Mouse (Mus musculus): ENCODE results near the gene Rims4. TPM values are rescaled to one million over a fixed set of nuclear protein-coding genes. Genes with fewer than 3 reads are reported as not detected.

Rims4 gene
- not detected for polyA plus RNA-seq (2021)

- ChIA-PET CTCF (no interaction called here), POLR2A (no interaction called here)
- no peak for TF ChIP-seq CTCF (IDR thresholded peaks at IDR 0.05)
- in situ Hi-C loops (cut with MboI; ENCODE audit: low pct_unique_long_range_greater_than_20kb) = no loop called here
- DNase-seq (ENCODE audit: low read depth, low spot score) = no peak
- ATAC-seq = peak; percentile 17
- peaks cover 54% of the 10 kb centered on the region for H3K27me3 ChIP-seq
Observed at GRCm38 (mm10) chr2:163918317-163919258, at the start of gene Rims4. Gene Rims4, minus strand, starts transcription at chr2:163918683.

GRCm38 (mm10) chr2:163965706-163966105 is 47.2 kb upstream of the Rims4 start:
- DNase-seq (ENCODE audit: low read depth, low spot score) (no peak), ATAC-seq (no peak)
- no peaks in the 10 kb centered on the region for H3K27me3 ChIP-seq
- in situ Hi-C loops (cut with MboI; ENCODE audit: low pct_unique_long_range_greater_than_20kb) = no loop called here
- POLR2A ChIA-PET = no interaction called here
- TF ChIP-seq CTCF (IDR thresholded peaks at IDR 0.05) = no peak
- CTCF ChIA-PET = interaction anchor here (1.4 kb wide), 1 partner anchor 14 kb away, joined by 5 read pairs; no protein-coding TSS in a partner anchor

GRCm38 (mm10) chr2:163964606-163965560 is 46.4 kb upstream of the Rims4 start:
- in situ Hi-C loops (cut with MboI; ENCODE audit: low pct_unique_long_range_greater_than_20kb) = no loop called here
- ChIA-PET POLR2A (no interaction called here), CTCF (no interaction called here)
- DNase-seq (ENCODE audit: low read depth, low spot score) (no peak), ATAC-seq (no peak)
- no peaks in the 10 kb centered on the region for H3K27me3 ChIP-seq
- TF ChIP-seq CTCF (IDR thresholded peaks at IDR 0.05) = no peak

GRCm38 (mm10) chr2:163953622-163954310 is 35.3 kb upstream of the Rims4 start:
- CTCF ChIA-PET = interaction anchor here (0.8 to 2.6 kb wide), 3 partner anchors 15 to 115 kb away, joined by 3 to 10 read pairs (median 7); no protein-coding TSS in a partner anchor
- ATAC-seq (no peak), DNase-seq (ENCODE audit: low read depth, low spot score) (no peak)
- no peak for TF ChIP-seq CTCF (IDR thresholded peaks at IDR 0.05)
- POLR2A ChIA-PET = no interaction called here
- H3K27me3 ChIP-seq = peaks cover 16% of the 10 kb centered on the region
- in situ Hi-C loops (cut with MboI; ENCODE audit: low pct_unique_long_range_greater_than_20kb) = loop anchor here (5.0 kb wide), 1 partner anchor 101 kb away; the partner anchor contains the start of gene Kcnk15

DNA sequence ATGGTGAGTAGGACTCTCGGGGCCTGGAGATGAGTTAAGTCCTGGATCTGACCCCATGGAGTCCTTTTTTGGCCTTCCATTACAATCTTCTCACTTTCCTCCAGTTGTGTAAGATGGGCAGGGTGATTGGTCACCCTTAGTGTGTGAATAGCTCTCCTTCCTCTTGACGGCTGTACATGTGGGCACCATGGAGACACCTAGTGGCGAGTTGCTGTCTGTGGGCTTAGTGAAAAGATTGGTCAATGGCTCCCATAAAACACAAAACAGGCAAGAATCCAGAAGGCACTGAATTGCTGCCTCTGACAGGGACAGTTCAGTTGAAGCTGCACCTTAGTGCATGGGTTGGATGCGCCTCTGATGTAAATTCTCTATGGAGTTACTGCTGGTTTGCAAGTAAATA is 33.3 kb upstream of the Rims4 start:
- no peak for ATAC-seq
- H3K27me3 ChIP-seq = peaks cover 14% of the 10 kb centered on the region
- CTCF ChIA-PET = interaction anchor here (0.8 to 2.6 kb wide), 8 partner anchors 8 to 771 kb away, joined by 3 to 10 read pairs (median 5); no protein-coding TSS in a partner anchor
- TF ChIP-seq CTCF (IDR thresholded peaks at IDR 0.05) = peak; percentile 84
- no peak for DNase-seq (ENCODE audit: low read depth, low spot score)
- in situ Hi-C loops (cut with MboI; ENCODE audit: low pct_unique_long_range_greater_than_20kb) = loop anchor here (5.0 kb wide), 1 partner anchor 99 kb away; the partner anchor contains the start of gene Kcnk15
- POLR2A ChIA-PET = no interaction called here

GRCm38 (mm10) chr2:163947976-163948375 is 29.5 kb upstream of the Rims4 start:
- peaks cover 18% of the 10 kb centered on the region for H3K27me3 ChIP-seq
- DNase-seq (ENCODE audit: low read depth, low spot score) = no peak
- no peak for TF ChIP-seq CTCF (IDR thresholded peaks at IDR 0.05)
- in situ Hi-C loops (cut with MboI; ENCODE audit: low pct_unique_long_range_greater_than_20kb) = loop anchor here (10.0 kb wide), 1 partner anchor 163 kb away; no protein-coding TSS in a partner anchor
- ATAC-seq = no peak
- ChIA-PET POLR2A (no interaction called here), CTCF (interaction anchor here (1.7 kb wide), 1 partner anchor 89 kb away, joined by 4 read pairs; no protein-coding TSS in a partner anchor)

DNA sequence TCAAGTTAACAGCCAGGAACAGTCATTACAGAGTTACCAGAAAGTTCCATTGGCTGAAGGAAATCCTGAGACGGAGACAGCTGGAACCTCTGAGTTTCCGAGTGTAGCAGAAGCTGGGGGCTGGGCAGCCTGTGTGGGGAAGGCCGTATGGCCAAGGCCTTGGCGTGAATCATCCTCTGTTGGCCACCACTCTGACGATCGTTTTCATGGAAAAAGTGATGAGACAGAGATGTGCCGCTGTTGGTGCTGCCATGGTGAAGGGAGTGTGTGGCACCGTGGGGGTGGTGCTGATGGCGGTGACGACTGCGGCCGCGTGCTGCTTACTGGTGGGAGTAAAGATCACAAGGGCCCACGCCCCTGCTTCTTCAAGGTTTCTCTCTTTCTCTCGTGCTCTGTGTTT is 27.7 kb upstream of the Rims4 start:
- in situ Hi-C loops (cut with MboI; ENCODE audit: low pct_unique_long_range_greater_than_20kb) = loop anchor here (10.0 kb wide), 1 partner anchor 161 kb away; no protein-coding TSS in a partner anchor
- no peak for TF ChIP-seq CTCF (IDR thresholded peaks at IDR 0.05)
- no peak for ATAC-seq

GRCm38 (mm10) chr2:163944511-163944910 is 26.0 kb upstream of the Rims4 start:
- ChIA-PET CTCF (interaction anchor here (1.1 to 1.8 kb wide), 3 partner anchors 11 to 157 kb away, joined by 3 to 4 read pairs (median 3); no protein-coding TSS in a partner anchor), POLR2A (no interaction called here)
- DNase-seq (ENCODE audit: low read depth, low spot score) (no peak), ATAC-seq (no peak)
- H3K27me3 ChIP-seq = peaks cover 16% of the 10 kb centered on the region
- in situ Hi-C loops (cut with MboI; ENCODE audit: low pct_unique_long_range_greater_than_20kb) = loop anchor here (10.0 kb wide), 1 partner anchor 160 kb away; no protein-coding TSS in a partner anchor
- TF ChIP-seq CTCF (IDR thresholded peaks at IDR 0.05) = no peak

More for the DNA sequence above, 27.7 kb upstream of the Rims4 start:
- ChIA-PET POLR2A (no interaction called here), CTCF (interaction anchor here (1.8 kb wide), 1 partner anchor 10 kb away, joined by 4 read pairs; no protein-coding TSS in a partner anchor)
- no peak for DNase-seq (ENCODE audit: low read depth, low spot score)
- H3K27me3 ChIP-seq = peaks cover 18% of the 10 kb centered on the region

- TF ChIP-seq CTCF (IDR thresholded peaks at IDR 0.05) = no peak
- in situ Hi-C loops (cut with MboI; ENCODE audit: low pct_unique_long_range_greater_than_20kb) = loop anchor here (10.0 kb wide), 1 partner anchor 158 kb away; no protein-coding TSS in a partner anchor
- H3K27me3 ChIP-seq = peaks cover 15% of the 10 kb centered on the region
- POLR2A ChIA-PET = no interaction called here
- DNase-seq (ENCODE audit: low read depth, low spot score) = no peak
- no peak for ATAC-seq
- CTCF ChIA-PET = interaction anchor here (1.2 to 1.9 kb wide), 3 partner anchors 9 to 156 kb away, joined by 3 to 6 read pairs (median 3); no protein-coding TSS in a partner anchor
Observed at GRCm38 (mm10) chr2:163943056-163943455, 24.6 kb upstream of the Rims4 start.

All from Patski (cell line).